Mouse (Mus musculus): ENCODE measurements at regions not wholly inside any gene's neighbourhood (a gene's known extent, or its start where the extent isn't known, plus 50 kb on each side); places are given as distances from the start of the nearest gene placed in this dataset.
"Not testable (repeated sequence)": the region's sequence is repeated elsewhere in the genome, so short reads cannot be mapped to it uniquely, and the experiment has no call there.

DNA sequence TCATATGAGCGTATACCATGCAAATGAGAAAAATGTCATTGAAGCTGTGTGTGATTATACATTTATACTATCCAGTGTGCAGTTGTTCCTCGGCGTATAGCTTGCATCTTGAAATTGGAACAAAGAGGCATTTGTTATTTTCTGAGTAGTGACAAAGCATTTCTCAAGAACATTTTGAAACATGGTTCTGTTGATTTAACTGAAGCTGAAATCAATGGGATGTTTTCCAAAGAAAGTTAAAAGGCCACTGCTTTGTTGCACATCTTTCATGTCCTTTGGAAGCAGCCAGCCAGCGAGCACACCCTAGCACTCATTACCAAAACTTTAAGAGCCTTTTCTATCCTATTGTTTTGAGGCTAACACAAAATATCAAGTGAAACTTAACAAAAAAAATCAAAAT, 594.1 kb upstream of the Klhl29 start:
- no peak for DNase-seq
- intact Hi-C loops (cut with DNase I), result no loop called here

- intact Hi-C loops (cut with DNase I), result no loop called here
- DNase-seq, result no peak
Measured at GRCm38 (mm10) chr12:5956141-5956540, 580.7 kb upstream of the Klhl29 start.

DNA sequence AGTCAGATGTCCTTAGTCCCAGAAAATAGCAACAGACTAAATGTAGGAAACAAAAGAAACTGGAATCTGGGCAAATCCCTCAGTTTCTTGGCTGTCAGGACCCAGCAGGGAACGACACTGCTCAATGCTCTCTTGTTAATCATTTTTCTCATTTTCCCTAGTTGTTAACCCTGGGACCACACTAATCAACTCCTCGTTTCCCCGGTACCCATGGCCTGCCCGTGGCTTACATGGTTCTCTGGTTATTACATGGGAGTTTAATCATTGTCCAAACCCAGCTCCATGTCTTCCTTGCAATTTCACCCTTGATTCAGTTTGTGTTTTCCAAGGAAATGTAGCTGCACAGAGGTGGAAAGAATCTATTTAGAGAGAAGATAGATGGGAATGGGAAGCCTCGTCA, 580.1 kb upstream of the Klhl29 start:
- intact Hi-C loops (cut with DNase I), result no loop called here
- no peak for DNase-seq

GRCm38 (mm10) chr12:5943346-5943925, 568.0 kb upstream of the Klhl29 start:
- intact Hi-C loops (cut with DNase I), result no loop called here

GRCm38 (mm10) chr12:5921262-5921661, 545.8 kb upstream of the Klhl29 start:
- intact Hi-C loops (cut with DNase I), result no loop called here
- DNase-seq, result no peak

More at GRCm38 (mm10) chr12:5943346-5943925, 568.0 kb upstream of the Klhl29 start:
- DNase-seq, result no peak

DNA sequence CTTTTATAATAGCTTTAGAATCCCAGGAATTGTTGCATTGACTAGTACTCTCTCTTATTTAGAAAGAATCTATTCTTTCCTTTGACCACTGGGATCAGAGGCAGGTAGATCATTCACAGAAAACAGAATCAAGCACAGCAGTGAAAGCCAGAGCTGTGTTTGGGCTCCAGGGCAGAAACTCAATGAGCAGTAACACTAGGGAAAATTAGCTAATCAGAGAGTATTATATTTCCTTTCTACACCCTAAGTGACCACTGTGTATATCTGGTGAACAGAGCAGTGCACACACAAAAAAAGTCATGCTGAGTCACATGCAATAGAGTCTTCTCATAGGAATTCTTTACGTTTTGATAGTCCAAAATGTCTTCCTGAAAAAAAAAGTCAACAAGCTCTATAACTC, 542.5 kb upstream of the Klhl29 start:
- no peak for DNase-seq
- intact Hi-C loops (cut with DNase I), result no loop called here

DNA sequence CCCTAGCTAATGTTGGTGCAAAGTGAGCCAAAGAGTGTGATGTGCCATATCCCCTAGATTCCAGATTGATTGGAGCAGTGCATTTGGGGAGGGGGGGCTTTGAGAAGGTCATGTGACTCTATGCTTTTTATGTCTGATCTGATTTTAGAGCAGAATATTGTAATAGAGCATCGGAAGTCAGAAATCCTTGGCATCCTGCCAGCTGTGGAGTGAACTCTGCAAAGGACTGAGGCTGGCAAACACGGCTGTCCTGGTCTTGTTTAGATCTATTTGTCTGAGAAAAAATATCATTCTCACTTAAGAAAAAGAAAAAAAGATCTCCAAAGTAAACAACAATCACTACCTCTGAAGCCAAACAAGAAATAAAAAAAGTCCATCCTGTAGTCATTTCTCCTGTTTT, 530.8 kb upstream of the Klhl29 start:
- no peak for DNase-seq
- intact Hi-C loops (cut with DNase I), result no loop called here

GRCm38 (mm10) chr12:5891786-5892185, 516.3 kb upstream of the Klhl29 start:
- DNase-seq; intact Hi-C loops (cut with DNase I): not testable (repeated sequence)

- DNase-seq, result no peak
- intact Hi-C loops (cut with DNase I), result no loop called here
Measured at GRCm38 (mm10) chr12:5866701-5867100, 491.2 kb upstream of the Klhl29 start.

- no peak for DNase-seq
- intact Hi-C loops (cut with DNase I), result no loop called here
Measured at GRCm38 (mm10) chr12:5859795-5860194, 484.3 kb upstream of the Klhl29 start.

DNA sequence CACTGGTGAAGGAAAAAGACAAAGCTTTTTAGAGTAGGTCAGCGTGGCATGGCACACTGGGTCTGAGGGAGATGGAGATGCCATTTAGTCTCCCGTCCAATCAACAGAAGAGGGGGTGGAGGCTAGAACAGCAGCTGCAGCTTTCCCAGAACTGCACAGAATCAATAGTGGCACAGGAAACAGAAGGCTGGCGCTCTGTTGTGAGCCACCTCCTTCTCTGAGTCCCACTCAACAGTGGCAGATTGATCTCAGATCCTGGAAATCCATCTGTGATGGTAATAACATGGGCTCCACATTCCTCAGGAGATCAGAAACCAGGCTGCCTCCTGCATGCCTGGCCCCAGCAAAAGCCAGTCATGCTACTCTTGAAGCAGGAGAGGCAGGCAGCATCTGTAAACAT, 480.9 kb upstream of the Klhl29 start:
- intact Hi-C loops (cut with DNase I), result no loop called here
- DNase-seq, result no peak

- no peak for DNase-seq
- intact Hi-C loops (cut with DNase I), result no loop called here
Measured at GRCm38 (mm10) chr12:5810427-5810826, 434.9 kb upstream of the Klhl29 start.

- DNase-seq, result no peak
- intact Hi-C loops (cut with DNase I), result no loop called here
Measured at GRCm38 (mm10) chr12:5810009-5810408, 434.5 kb upstream of the Klhl29 start.

GRCm38 (mm10) chr12:5807996-5808886, 432.8 kb upstream of the Klhl29 start:
- intact Hi-C loops (cut with DNase I), result no loop called here
- no peak for DNase-seq

GRCm38 (mm10) chr12:5805731-5806130, 430.2 kb upstream of the Klhl29 start:
- intact Hi-C loops (cut with DNase I), result no loop called here
- DNase-seq, result no peak

- peak; percentile 35 to 51 for DNase-seq
- intact Hi-C loops (cut with DNase I), result no loop called here
Measured at GRCm38 (mm10) chr12:5793051-5793450, 417.6 kb upstream of the Klhl29 start.

DNA sequence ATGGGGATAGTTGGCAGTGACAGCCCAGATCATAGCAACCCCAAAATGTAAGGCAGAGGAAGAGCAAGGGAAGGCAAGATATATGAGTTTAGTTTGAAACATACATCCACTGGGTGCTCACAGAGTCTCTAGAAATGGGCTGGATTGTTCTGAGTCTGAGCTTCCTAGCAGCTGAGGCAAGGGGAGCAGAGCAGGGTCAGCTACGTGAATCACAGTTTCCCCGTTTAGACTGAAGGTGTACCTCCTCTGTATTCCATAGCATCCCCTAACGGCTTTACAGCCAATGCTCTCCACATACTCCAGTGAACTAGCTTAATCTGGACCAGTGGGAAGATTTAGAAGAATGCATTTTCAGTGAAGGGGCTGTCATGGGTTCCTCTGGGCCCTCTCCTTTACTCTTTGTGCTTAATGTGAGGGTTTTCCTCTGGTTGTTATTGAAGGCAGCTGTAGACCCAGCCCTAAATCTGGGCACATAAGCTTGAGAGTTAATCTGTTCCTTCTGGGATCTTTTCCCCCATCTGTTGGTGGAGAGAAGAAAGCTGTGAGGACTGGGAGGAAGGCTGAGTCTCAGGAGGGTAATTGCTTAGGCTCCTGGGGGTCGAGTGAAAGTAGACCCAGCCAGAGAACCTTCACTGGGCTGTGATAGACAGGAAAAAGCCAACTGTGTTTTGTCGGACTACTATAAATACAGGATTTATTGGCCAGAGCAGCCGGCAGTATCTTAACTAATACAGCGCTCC, 411.8 kb upstream of the Klhl29 start:
- intact Hi-C loops (cut with DNase I), result no loop called here
- DNase-seq, result no peak

GRCm38 (mm10) chr12:5781276-5781675, 405.8 kb upstream of the Klhl29 start:
- intact Hi-C loops (cut with DNase I), result no loop called here
- no peak for DNase-seq

- DNase-seq, result peak in 1 of 2 experiments; percentile 5
- intact Hi-C loops (cut with DNase I), result no loop called here
Measured at GRCm38 (mm10) chr12:5777556-5777955, 402.1 kb upstream of the Klhl29 start.

DNA sequence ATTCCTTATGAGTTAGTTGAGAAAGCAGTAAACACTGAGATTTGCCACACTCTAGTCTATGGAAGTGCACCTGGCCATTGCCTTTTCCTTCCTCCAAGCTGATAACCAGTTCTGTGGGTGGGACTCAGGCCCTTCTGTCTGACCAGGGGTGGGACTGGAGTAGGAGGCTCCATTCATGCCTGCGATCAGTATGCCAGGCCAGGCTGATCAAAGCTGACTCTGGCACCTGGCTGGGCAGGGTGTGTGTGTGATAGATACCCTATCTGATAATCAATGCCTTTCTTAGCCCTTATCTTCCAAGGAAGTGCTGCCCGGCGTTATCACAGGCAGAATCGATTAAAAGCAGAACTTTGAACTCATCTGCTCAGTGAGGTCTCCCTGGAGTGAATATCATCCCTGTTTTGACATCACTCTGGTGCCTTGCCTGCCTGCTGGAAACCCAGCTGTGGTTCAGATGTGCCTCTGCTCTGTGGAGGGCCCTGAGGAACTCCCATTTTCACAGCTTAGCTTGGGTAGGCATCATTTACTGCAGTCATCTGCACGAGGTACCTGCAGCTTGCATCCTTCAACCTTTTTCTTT, 396.0 kb upstream of the Klhl29 start:
- intact Hi-C loops (cut with DNase I), result no loop called here
- no peak for DNase-seq

DNA sequence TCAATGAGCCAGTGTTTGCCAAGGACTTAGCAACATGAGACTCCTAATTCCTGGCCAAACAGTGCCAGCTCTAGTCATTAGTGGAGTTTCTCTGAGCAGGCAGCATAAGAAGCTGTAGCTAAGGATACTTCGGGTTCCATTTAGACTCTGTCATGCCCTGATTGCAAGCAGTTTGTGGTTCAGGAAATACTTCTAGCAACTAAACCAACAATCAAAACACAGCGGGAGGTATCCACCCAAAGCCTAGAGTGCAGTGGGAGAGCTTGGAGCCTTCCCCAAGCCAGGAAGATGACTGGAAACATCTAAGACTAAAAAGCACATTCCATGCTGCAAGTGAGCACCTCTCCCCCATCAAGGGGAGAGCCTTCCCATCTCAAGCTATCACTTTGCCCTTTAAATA, 395.0 kb upstream of the Klhl29 start:
- no peak for DNase-seq
- intact Hi-C loops (cut with DNase I), result no loop called here

Measured in heart, postnatal 36 days (tissue).